Mouse (Mus musculus) embryonic fibroblast, embryonic 13.5 days (primary cell): ENCODE data around the gene Ryr1.

ENCODE experiments used
- CTCF ChIP-seq: IDR thresholded peaks from 2 replicates; pipeline ENCODE4 v1.5.1; 2011; ENCODE audit warnings: mild to moderate bottlenecking, control low read depth, low read length, moderate library complexity, borderline replicate concordance; ENCODE audit not compliant: insufficient read depth
- POLR2A ChIP-seq: IDR thresholded peaks from 2 replicates; pipeline ENCODE4 v1.6.1; 2011; ENCODE audit warnings: low read depth, mild to moderate bottlenecking, control low read depth, low read length, moderate library complexity

DNA sequence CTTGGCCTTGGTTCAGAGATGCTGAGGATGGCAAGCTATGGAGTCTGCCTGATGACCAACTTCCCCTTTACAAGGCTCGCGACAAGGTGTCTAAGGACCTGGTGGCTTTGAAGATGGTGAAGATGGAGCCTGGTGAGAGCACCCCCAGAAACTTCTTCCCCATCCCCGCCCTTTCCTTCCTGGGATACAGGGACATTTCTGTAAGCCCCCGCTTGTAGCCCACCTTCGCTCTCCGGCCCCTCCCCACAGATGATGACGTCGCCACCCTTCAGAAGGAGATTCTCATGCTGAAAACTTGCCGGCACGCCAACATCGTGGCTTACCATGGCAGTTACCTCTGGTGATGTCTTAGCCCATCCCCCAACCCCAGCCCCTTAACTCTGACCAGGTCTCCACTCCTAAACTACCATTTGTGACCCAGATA, 141.8 kb downstream of the Ryr1 start:
- no peak for TF ChIP-seq CTCF
- no peak for TF ChIP-seq POLR2A
